Mouse (Mus musculus): ENCODE measurements at regions not wholly inside any gene's neighbourhood (a gene's known extent, or its start where the extent isn't known, plus 50 kb on each side); places are given as distances from the start of the nearest gene placed in this dataset.

DNA sequence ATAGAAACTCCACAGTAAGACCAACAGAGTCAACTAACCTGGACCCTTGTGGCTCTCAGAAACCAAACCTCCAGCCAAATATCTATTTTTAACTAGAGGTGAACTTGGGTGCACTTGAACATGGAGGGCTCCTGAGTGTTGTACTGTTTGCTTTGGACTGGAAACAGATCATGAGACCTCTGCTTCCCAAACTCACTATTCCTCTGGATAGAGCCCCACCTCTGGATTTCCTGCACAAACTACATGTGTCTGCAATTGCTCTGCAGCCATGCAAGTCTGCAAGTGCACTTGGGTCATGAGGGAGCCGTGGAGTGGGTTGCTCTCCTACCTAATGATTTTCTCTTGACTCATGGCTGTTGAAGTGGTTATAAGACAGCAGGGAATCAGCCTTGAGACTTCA, 759.9 kb upstream of the Fam160b2 start:
- Histone ChIP-seq H3K4me3 (ENCODE audit: low read length) (no peak overlapping the region), H3K27me3 (ENCODE audit: control insufficient read depth, insufficient read depth, low read length) (no peaks in the 10 kb centered on the region), H3K36me3 (ENCODE audit: control insufficient read depth, insufficient read depth) (no peaks in the 10 kb centered on the region), H3K9me3 (replicated peaks; ENCODE audit: control insufficient read depth, low read length) (no peaks in the 10 kb centered on the region), H3K4me1 (ENCODE audit: control insufficient read depth, insufficient read depth, low read length) (no peaks in the 10 kb centered on the region), H3K4me2 (ENCODE audit: low read depth, low read length) (no peak overlapping the region), H3K9ac (ENCODE audit: low read length) (no peak overlapping the region), H3K27ac (ENCODE audit: low read length) (no peak overlapping the region)
- 90% methylated on average over 1 of the region's 1 CpGs for WGBS
- ATAC-seq (replicated peaks; ENCODE audit: extremely low read depth, insufficient read depth, low FRiP score), result no peak

DNA sequence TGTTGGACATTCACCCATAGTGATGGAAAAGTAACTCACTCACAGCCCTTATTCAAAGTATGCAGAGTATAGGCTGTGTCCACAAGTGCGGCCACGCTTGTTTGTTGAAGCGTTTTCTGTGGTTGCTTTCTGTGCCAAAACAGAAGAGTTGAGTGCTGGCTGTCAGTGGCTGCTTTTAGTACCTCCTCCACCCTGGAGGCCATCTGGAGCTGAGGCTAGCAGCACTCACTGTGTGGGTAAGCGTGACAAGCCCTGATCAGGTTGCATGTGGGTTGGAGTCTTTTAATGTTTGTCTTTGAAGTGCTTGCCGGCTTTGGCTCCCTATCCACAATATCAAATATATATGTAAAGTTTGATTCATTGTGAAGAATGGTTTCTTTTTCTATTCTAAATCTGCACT, 738.6 kb upstream of the Fam160b2 start:
- no peaks in the 10 kb centered on the region for H3K36me3 ChIP-seq (ENCODE audit: control insufficient read depth, insufficient read depth)
- H3K9ac ChIP-seq (ENCODE audit: low read length), result no peak overlapping the region
- peaks cover 3% of the 10 kb centered on the region; the same call in 1 of the 2 replicates for H3K9me3 ChIP-seq (replicated peaks; ENCODE audit: control insufficient read depth, low read length)
- no peak overlapping the region for H3K4me3 ChIP-seq (ENCODE audit: low read length)
- 65% methylated on average over 5 of the region's 5 CpGs for WGBS
- no peak for ATAC-seq (replicated peaks; ENCODE audit: extremely low read depth, insufficient read depth, low FRiP score)
- H3K27ac ChIP-seq (ENCODE audit: low read length), result no peak overlapping the region
- H3K4me2 ChIP-seq (ENCODE audit: low read depth, low read length), result no peak overlapping the region
- H3K27me3 ChIP-seq (ENCODE audit: control insufficient read depth, insufficient read depth, low read length), result no peaks in the 10 kb centered on the region
- H3K4me1 ChIP-seq (ENCODE audit: control insufficient read depth, insufficient read depth, low read length), result no peaks in the 10 kb centered on the region

DNA sequence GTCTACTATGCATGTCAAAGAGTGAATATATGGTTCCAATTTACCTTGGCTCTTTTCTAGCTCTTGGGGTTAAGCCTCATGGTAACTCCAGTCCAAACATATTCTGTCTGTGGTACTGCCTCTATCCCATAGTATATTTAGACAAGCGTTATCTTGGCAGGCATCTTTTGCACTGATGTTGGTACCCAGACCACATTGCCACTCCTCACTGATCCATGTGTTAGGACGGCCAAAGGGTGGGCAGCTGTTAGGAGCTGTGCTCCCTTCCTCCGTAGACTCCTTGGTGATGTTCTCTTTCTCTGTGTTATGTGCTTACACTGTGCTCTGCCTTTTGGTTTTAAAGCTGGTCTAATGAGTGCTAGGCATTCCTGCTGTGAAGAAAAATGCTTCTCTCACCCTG, 737.3 kb upstream of the Fam160b2 start:
- Histone ChIP-seq H3K4me2 (ENCODE audit: low read depth, low read length) (no peak overlapping the region), H3K4me3 (ENCODE audit: low read length) (no peak overlapping the region), H3K4me1 (ENCODE audit: control insufficient read depth, insufficient read depth, low read length) (no peaks in the 10 kb centered on the region), H3K36me3 (ENCODE audit: control insufficient read depth, insufficient read depth) (no peaks in the 10 kb centered on the region), H3K27me3 (ENCODE audit: control insufficient read depth, insufficient read depth, low read length) (no peaks in the 10 kb centered on the region), H3K9ac (ENCODE audit: low read length) (no peak overlapping the region), H3K9me3 (replicated peaks; ENCODE audit: control insufficient read depth, low read length) (peaks cover 3% of the 10 kb centered on the region; the same call in 1 of the 2 replicates), H3K27ac (ENCODE audit: low read length) (no peak overlapping the region)
- WGBS, result 82% methylated on average over 3 of the region's 3 CpGs
- no peak for ATAC-seq (replicated peaks; ENCODE audit: extremely low read depth, insufficient read depth, low FRiP score)

DNA sequence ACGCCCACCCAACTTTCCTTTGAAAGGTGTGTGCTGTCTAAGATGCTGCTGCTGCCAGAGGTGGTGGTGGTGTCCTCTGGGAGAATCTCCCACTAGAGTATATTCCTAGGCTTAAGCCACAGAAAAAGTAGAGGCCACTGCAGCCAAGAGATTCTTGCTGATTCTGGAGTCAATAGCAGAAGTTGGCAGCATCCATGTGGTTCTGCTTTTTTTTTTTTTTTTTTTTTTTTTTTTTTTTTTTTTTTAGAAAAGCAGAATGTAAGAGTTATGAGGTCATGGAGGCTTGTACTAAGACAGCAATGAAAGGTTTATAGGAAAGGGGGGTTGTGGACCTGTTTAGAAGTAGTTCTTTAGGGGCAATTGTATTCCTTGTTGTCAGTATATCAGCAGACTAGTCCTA, 734.4 kb upstream of the Fam160b2 start:
- Histone ChIP-seq H3K36me3 (ENCODE audit: control insufficient read depth, insufficient read depth) (no peaks in the 10 kb centered on the region), H3K4me1 (ENCODE audit: control insufficient read depth, insufficient read depth, low read length) (no peaks in the 10 kb centered on the region), H3K27ac (ENCODE audit: low read length) (no peak overlapping the region), H3K9ac (ENCODE audit: low read length) (no peak overlapping the region), H3K4me3 (ENCODE audit: low read length) (no peak overlapping the region), H3K4me2 (ENCODE audit: low read depth, low read length) (no peak overlapping the region), H3K27me3 (ENCODE audit: control insufficient read depth, insufficient read depth, low read length) (no peaks in the 10 kb centered on the region), H3K9me3 (replicated peaks; ENCODE audit: control insufficient read depth, low read length) (no peaks in the 10 kb centered on the region)
- ATAC-seq (replicated peaks; ENCODE audit: extremely low read depth, insufficient read depth, low FRiP score), result no peak
- WGBS, result 96% methylated on average over 1 of the region's 1 CpGs

DNA sequence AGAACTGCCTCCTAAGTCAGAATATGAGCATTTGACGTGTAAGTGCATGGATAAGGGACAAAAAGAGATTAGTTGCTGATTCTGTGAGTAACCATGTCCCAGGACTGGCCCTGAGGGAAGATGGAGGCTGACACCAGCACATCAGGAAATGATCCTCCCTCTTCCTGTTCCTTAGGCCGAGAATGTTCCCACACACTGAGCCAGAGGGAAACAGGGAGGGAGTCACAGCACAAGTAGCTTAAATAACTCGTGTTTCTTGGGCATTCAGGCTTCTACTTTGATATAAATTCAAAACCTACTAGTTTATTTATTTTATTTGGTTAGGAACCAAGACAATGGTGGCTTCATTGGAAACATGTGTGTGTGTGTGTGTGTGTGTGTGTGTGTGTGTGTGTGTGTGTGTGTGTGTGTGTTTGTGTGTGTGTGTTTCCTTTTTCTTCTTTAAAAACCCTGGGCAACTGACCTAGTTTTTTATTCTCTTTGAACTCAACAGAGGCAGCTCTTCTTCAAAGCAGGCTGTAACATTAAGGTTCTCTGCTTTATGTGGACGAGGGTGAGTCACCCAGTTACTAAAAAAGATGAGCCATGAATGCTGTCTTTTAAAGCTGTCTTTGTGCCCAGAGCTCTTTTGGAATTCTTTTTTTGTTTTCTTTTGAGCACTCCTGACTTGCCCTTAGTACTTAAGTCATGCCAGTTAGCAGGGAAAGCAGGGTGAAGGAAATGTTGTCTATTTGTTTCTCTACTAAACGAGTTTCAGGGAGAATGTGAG, 730.4 kb upstream of the Fam160b2 start:
- ATAC-seq (replicated peaks; ENCODE audit: extremely low read depth, insufficient read depth, low FRiP score), result no peak
- no peak overlapping the region for H3K27ac ChIP-seq (ENCODE audit: low read length)

DNA sequence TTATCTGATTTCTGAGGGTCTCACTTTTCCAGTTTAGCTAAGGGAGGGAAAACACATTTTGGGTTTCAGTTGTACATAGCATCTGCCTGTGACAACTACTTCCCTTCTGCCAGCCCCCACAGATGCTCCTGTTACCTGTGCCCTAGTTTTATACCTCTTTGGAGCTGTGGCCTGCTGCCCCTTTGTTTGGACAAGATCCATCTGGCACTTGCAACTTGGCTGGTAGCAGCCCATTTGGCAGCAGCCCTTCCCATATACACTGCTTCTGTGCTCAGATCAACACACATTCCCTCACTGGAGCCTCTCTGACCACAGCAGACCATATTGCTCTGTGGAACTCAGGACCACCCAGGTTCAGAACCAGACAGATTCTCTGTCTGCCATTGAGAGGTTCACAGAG, 728.0 kb upstream of the Fam160b2 start:
- Histone ChIP-seq H3K4me3 (ENCODE audit: low read length) (no peak overlapping the region), H3K4me1 (ENCODE audit: control insufficient read depth, insufficient read depth, low read length) (no peaks in the 10 kb centered on the region), H3K36me3 (ENCODE audit: control insufficient read depth, insufficient read depth) (no peaks in the 10 kb centered on the region), H3K9me3 (replicated peaks; ENCODE audit: control insufficient read depth, low read length) (peaks cover 4% of the 10 kb centered on the region; the same call in 1 of the 2 replicates), H3K27ac (ENCODE audit: low read length) (no peak overlapping the region), H3K9ac (ENCODE audit: low read length) (no peak overlapping the region), H3K4me2 (ENCODE audit: low read depth, low read length) (no peak overlapping the region), H3K27me3 (ENCODE audit: control insufficient read depth, insufficient read depth, low read length) (no peaks in the 10 kb centered on the region)
- no peak for ATAC-seq (replicated peaks; ENCODE audit: extremely low read depth, insufficient read depth, low FRiP score)

More for the DNA sequence above, 730.4 kb upstream of the Fam160b2 start:
- H3K9ac ChIP-seq (ENCODE audit: low read length), result no peak overlapping the region
- H3K27me3 ChIP-seq (ENCODE audit: control insufficient read depth, insufficient read depth, low read length), result no peaks in the 10 kb centered on the region
- H3K9me3 ChIP-seq (replicated peaks; ENCODE audit: control insufficient read depth, low read length), result peaks cover 4% of the 10 kb centered on the region; the same call in 1 of the 2 replicates
- H3K4me2 ChIP-seq (ENCODE audit: low read depth, low read length), result no peak overlapping the region
- no peak overlapping the region for H3K4me3 ChIP-seq (ENCODE audit: low read length)
- no peaks in the 10 kb centered on the region for H3K36me3 ChIP-seq (ENCODE audit: control insufficient read depth, insufficient read depth)
- WGBS, result 50% methylated on average over 5 of the region's 5 CpGs
- no peaks in the 10 kb centered on the region for H3K4me1 ChIP-seq (ENCODE audit: control insufficient read depth, insufficient read depth, low read length)

DNA sequence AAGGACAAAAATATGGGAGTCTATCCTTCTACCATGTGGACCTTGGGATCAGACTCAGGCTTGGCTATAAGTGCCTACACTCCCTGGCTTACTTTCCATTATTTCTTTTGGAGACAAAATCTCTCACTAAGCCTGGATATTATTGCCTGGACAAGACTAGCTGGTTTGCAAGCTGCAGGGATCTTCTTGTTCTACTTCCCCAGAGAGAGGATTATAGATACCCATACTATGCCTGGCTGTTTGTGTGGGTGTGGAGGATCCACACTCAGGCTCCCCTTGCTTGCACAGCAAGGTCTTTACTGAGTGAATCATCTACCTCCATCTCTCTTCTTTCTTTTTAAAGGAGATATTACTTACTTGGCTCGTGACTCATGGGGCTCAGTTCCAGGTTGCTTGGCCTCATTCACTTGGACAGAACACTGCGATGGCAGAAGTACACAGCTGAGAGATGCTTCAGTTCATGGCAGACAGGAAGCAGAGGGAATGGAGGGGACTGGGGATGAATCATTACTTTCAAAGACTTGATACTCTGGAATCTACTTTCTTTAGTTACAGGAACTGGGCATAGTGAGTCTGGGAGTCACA, 727.0 kb upstream of the Fam160b2 start:
- 77% methylated on average over 2 of the region's 2 CpGs for WGBS
- Histone ChIP-seq H3K4me3 (ENCODE audit: low read length) (no peak overlapping the region), H3K36me3 (ENCODE audit: control insufficient read depth, insufficient read depth) (no peaks in the 10 kb centered on the region), H3K9ac (ENCODE audit: low read length) (no peak overlapping the region), H3K9me3 (replicated peaks; ENCODE audit: control insufficient read depth, low read length) (peaks cover 4% of the 10 kb centered on the region; the same call in 1 of the 2 replicates), H3K4me1 (ENCODE audit: control insufficient read depth, insufficient read depth, low read length) (no peaks in the 10 kb centered on the region), H3K4me2 (ENCODE audit: low read depth, low read length) (no peak overlapping the region), H3K27ac (ENCODE audit: low read length) (no peak overlapping the region), H3K27me3 (ENCODE audit: control insufficient read depth, insufficient read depth, low read length) (no peaks in the 10 kb centered on the region)
- ATAC-seq (replicated peaks; ENCODE audit: extremely low read depth, insufficient read depth, low FRiP score), result no peak

DNA sequence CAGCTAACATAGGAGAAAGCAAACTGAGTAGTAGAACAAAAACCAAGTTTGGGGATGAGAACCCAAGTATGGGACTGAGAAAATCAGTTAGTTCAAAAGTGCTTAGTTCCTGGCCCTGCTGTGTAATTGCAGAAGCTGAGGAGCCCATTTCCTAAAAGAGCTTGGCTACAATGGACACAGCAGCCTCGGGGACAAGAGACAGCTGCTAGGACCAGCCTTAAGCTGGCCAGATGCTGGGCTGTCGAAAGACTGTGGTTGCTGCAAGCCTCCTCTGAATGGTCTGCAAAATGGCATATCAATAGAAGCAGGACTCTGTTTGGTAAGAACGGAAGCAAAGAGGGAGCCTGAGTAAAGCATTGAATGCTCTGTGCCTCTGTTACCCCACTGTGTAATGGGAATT, 715.6 kb upstream of the Fam160b2 start:
- ATAC-seq (replicated peaks; ENCODE audit: extremely low read depth, insufficient read depth, low FRiP score), result no peak
- WGBS, result 61% methylated on average over 3 of the region's 3 CpGs

DNA sequence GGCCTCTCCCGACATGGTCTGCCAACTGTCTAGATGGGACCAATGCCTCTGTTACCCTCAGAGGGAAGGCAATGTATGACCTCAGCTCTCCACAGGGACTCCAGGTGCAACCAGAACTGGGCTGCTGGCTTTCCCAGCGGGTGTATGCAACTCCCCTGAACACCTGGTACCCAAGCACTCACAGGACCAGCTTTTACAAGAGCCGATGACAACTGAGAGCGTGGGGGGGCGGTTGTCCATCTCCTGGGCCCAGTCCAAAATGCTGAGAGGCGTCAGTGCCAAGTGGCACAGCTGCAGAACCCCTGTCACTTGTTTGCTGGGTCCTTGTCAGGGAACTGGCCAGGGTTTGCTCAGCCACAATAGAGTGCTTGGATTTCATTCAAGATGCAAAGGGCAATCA, 700.1 kb upstream of the Fam160b2 start:
- no peaks in the 10 kb centered on the region for H3K9me3 ChIP-seq (replicated peaks; ENCODE audit: control insufficient read depth, low read length)
- peaks cover 14% of the 10 kb centered on the region for H3K4me1 ChIP-seq (ENCODE audit: control insufficient read depth, insufficient read depth, low read length)
- no peak overlapping the region for H3K4me3 ChIP-seq (ENCODE audit: low read length)
- H3K27me3 ChIP-seq (ENCODE audit: control insufficient read depth, insufficient read depth, low read length), result no peaks in the 10 kb centered on the region
- peak overlapping the region; percentile 3; the same call in 1 of the 2 replicates for H3K27ac ChIP-seq (ENCODE audit: low read length)
- 57% methylated on average over 6 of the region's 6 CpGs for WGBS
- no peak overlapping the region for H3K9ac ChIP-seq (ENCODE audit: low read length)
- ATAC-seq (replicated peaks; ENCODE audit: extremely low read depth, insufficient read depth, low FRiP score), result peak; percentile 52
- no peaks in the 10 kb centered on the region for H3K36me3 ChIP-seq (ENCODE audit: control insufficient read depth, insufficient read depth)
- no peak overlapping the region for H3K4me2 ChIP-seq (ENCODE audit: low read depth, low read length)

More for the DNA sequence above, 715.6 kb upstream of the Fam160b2 start:
- H3K9ac ChIP-seq (ENCODE audit: low read length), result no peak overlapping the region
- no peaks in the 10 kb centered on the region for H3K9me3 ChIP-seq (replicated peaks; ENCODE audit: control insufficient read depth, low read length)
- H3K27ac ChIP-seq (ENCODE audit: low read length), result no peak overlapping the region
- no peak overlapping the region for H3K4me2 ChIP-seq (ENCODE audit: low read depth, low read length)
- H3K36me3 ChIP-seq (ENCODE audit: control insufficient read depth, insufficient read depth), result no peaks in the 10 kb centered on the region
- no peaks in the 10 kb centered on the region for H3K27me3 ChIP-seq (ENCODE audit: control insufficient read depth, insufficient read depth, low read length)
- no peak overlapping the region for H3K4me3 ChIP-seq (ENCODE audit: low read length)
- H3K4me1 ChIP-seq (ENCODE audit: control insufficient read depth, insufficient read depth, low read length), result no peaks in the 10 kb centered on the region

Data from heart, embryonic 16.5 days (tissue).